Mouse (Mus musculus) heart, adult 18-20 months (tissue): ENCODE data around the gene Dcaf4. TPM values are rescaled to one million over a fixed set of nuclear protein-coding genes. Genes with fewer than 3 reads are reported as not detected.

Experiments
- DNase-seq, 2 experiments: peaks; one replicate each; pipeline ENCODE4 v3.0.0; 2021 to 2022; ENCODE audit warnings: mixed read lengths in 1 of 2
- total RNA-seq, 2 experiments: library from RNA; stranded (reverse); gene quantifications; 2 replicates each; pipeline ENCODE4 v1.2.3; 2021

Dcaf4 gene
- total RNA-seq, 2 experiments from 2014 or later: 12.6 to 12.7 TPM

DNA sequence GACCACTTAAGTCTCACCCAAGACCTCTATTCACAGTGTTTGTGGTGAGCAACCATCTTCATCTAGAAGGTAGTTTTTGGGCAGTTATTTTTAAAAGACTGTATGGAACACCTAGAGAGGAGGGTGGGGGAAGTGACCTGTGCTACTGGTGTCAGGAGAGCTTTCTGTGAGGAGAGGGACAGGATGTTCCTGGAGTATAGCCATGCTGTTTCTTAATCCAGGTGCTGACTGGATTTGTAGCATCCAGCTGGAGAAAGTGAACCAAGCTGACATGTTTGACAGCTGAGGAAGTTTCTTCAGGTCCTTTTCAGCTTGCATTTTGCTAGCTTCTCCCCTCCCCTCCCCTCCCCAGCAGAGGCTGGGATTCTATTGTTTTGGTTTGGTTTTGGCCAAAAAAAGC, 24.5 kb downstream of the Dcaf4 start:
- DNase-seq: no peak

DNA sequence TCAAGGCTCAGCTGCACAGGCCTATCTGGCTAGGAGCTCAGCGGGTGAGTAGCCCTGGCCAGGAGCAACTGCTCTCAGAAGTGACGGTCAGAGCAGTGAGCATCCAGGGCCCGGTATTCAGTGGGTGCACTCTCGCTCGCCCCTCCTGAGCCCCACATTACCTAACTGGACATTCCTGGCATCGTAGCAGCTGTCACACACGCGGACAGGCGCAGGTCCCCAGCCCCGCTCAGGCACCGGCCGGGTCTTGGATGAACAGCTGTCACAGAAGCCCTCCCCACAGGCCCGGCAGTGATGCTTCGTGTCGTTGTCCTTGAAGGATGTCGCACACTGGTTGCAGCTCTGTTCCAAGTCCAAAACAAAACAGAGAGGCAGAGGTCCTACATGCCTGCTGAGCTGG, 31.0 kb downstream of the Dcaf4 start:
- DNase-seq: no peak

DNA sequence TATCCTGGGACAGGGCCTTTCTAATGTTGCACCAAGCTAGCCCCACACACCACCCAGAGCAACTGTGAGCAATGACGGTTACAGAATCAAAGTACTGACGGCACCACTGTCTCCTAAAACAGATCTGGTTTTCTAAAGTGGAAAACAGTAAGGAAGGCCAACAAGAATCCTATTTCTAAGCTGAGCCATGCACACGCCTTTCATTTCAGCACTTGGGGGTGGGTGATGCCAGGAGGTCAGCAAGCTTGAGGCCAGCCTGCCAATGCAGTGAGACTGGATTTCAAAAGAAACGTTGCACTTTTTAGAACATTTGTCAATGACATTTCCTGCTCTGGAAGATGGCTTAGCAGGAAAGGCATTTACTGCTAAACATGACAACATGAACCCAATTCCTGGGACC, 33.5 kb downstream of the Dcaf4 start:
- DNase-seq: no peak

GRCm38 (mm10) chr12:83555605-83556004, 35.3 kb downstream of the Dcaf4 start:
- no peak for DNase-seq

GRCm38 (mm10) chr12:83558496-83558895, 38.2 kb downstream of the Dcaf4 start:
- no peak for DNase-seq

DNA sequence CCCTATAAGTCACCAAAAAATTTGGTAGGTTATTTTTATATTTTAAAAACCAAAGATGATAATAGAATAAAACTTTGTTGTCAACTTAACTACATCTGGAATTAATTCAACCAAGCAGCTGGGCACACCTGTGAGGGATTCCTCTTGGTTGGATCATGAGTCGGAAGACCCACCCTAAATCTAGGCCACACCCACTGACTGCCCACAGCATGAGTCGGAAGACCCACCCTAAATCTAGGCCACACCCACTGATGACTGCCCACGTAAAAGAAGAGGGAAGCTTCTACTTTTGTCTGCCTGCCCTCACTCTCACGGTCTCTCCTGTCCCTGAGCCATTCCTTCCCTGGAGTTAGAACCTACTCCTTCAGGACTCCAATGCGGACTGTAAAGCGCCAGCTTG, 39.9 kb downstream of the Dcaf4 start:
- DNase-seq: peak in 1 of 2 experiments; percentile 10

DNA sequence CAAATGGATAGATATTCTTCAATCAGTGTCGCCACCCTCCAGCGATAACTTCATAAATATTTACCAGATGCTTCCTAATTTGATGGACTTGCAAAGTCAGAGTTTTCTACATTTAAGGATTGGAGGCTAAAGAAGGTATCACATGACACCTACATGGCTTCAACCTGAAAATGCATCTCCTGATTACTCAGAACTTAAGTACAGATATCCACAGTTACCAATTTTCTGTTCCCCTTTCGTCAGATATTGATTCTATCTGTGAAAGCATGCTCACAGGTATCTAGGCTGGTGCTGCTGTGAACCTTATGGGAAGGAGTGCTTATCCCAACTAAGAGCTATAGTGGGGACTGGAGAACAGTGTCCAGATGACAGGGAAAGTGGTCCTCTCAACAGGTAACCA, 42.3 kb downstream of the Dcaf4 start:
- no peak for DNase-seq

GRCm38 (mm10) chr12:83569866-83570265, 49.6 kb downstream of the Dcaf4 start:
- no peak for DNase-seq

GRCm38 (mm10) chr12:83572717-83573116, 52.5 kb downstream of the Dcaf4 start:
- no peak for DNase-seq

DNA sequence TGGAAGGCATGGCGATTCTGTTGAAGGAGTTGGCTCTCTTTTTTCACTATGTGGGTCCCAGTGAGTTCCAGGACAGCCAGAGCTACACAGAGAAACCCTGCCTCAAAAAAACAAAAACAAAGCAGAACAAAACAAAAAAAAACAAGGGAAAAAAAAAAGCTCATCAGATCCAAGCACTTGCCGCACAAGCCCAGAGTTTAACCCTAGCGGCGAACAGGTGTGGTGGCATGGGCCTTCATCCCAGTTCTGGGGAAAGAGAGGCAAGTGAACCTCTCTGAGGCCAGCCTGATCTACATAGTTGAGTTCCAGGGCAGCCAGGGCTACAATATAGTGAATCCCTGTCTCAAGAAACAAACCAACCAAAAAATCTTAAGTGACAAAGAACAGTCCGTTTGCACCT, 57.2 kb downstream of the Dcaf4 start:
- no peak for DNase-seq

GRCm38 (mm10) chr12:83578356-83578755, 58.1 kb downstream of the Dcaf4 start:
- no peak for DNase-seq

GRCm38 (mm10) chr12:83578896-83579569, 58.8 kb downstream of the Dcaf4 start:
- DNase-seq: peak; percentile 42 to 63

- DNase-seq: no peak
Observed at GRCm38 (mm10) chr12:83580283-83580682, 60.0 kb downstream of the Dcaf4 start.

GRCm38 (mm10) chr12:83582106-83582505, 61.8 kb downstream of the Dcaf4 start:
- DNase-seq: no peak

- no peak for DNase-seq
Observed at GRCm38 (mm10) chr12:83582747-83583146, 62.5 kb downstream of the Dcaf4 start.

- DNase-seq: no peak
Observed at GRCm38 (mm10) chr12:83586628-83587027, 66.4 kb downstream of the Dcaf4 start.

Other genes starting within 250 kb of the Dcaf4 start
- gene Dpf3, start 32.8 kb upstream of the Dcaf4 start, total RNA-seq: 10 to 100 TPM; 16.2 to 20.3 TPM
- gene Zfyve1, start 76.8 kb downstream of the Dcaf4 start, total RNA-seq: 10 to 100 TPM; 15.3 to 15.5 TPM
- 10 to 100 TPM; 39.9 to 47.7 TPM for gene Rbm25, start 110.8 kb downstream of the Dcaf4 start, total RNA-seq
- 10 to 100 TPM; 29.2 to 35.0 TPM for gene Psen1, start 167.7 kb downstream of the Dcaf4 start, total RNA-seq
- 1 to 10 TPM; 5.3 to 5.7 TPM for gene Papln, start 243.2 kb downstream of the Dcaf4 start, total RNA-seq